Mouse (Mus musculus): Measurements from ENCODE around the gene Mrps11. TPM values are rescaled to one million over a fixed set of nuclear protein-coding genes. Genes with fewer than 3 reads are reported as not detected.

Gene Mrps11
- polyA plus RNA-seq, 1 experiment from 2014 or later, result 87.0 TPM

Other genes with a start within 250 kb of the Mrps11 start
- 2.3 and 3.8 TPM in 2 replicates for gene Ntrk3, start 45.1 kb upstream of the Mrps11 start, polyA plus RNA-seq (2016; fragmentation: Nextera tagmentation; extraction: Ambion mirVana)
- 85.9 and 86.2 TPM in 2 replicates for gene Mrpl46, start 412 bp downstream of the Mrps11 start, polyA plus RNA-seq (2016; fragmentation: Nextera tagmentation; extraction: Ambion mirVana)
- gene Det1, start 64.1 kb downstream of the Mrps11 start, polyA plus RNA-seq (2016; fragmentation: Nextera tagmentation; extraction: Ambion mirVana), result 23.4 and 24.2 TPM in 2 replicates
- gene Aen, start 112.7 kb downstream of the Mrps11 start, polyA plus RNA-seq (2016; fragmentation: Nextera tagmentation; extraction: Ambion mirVana), result 80.2 and 81.1 TPM in 2 replicates
- 0.40 and 0.84 TPM in 2 replicates for gene Isg20, start 130.3 kb downstream of the Mrps11 start, polyA plus RNA-seq (2016; fragmentation: Nextera tagmentation; extraction: Ambion mirVana)